2 mouse cellular contexts compared by ENCODE assay signal in genomic region chr15:101904849-101905248, GRCm38 (mm10).
TF ChIP-seq lines count a peak whose summit lies in the region.

No protein-coding gene starts in this region.

TF ChIP-seq in MEL, 35 proteins besides CTCF, POLR2A, EP300 and RAD21:
- no peak for TF ChIP-seq MAZ (IDR thresholded peaks at IDR 0.05; ENCODE audit: low read depth, low read length)
- no peak for TF ChIP-seq CHD1 (IDR thresholded peaks at IDR 0.05; ENCODE audit: low read depth, low read length)
- no peak for TF ChIP-seq POLR2AphosphoS2 (IDR thresholded peaks at IDR 0.05; ENCODE audit: low read length)
- no peak for TF ChIP-seq KAT2A (conservative IDR thresholded peaks at IDR 0.05; ENCODE audit: low read depth, low read length)
- TF ChIP-seq USF2 (IDR thresholded peaks at IDR 0.05; ENCODE audit: borderline replicate concordance in 1 of 2, insufficient read depth in 1 of 2, low read depth in 1 of 2, low read length in 2 of 2) = no peak
- TF ChIP-seq USF1 (IDR thresholded peaks at IDR 0.05; ENCODE audit: low read depth, low read length) = peak; percentile 21; the same call in 1 of the 2 replicates
- TF ChIP-seq BHLHE40 (IDR thresholded peaks at IDR 0.05; ENCODE audit: borderline replicate concordance, low read depth, low read length) = no peak
- TF ChIP-seq MXI1 (IDR thresholded peaks at IDR 0.05; ENCODE audit: low read depth, low read length) = no peak
- no peak for TF ChIP-seq MAFK (IDR thresholded peaks at IDR 0.05; ENCODE audit: borderline replicate concordance, low read depth, low read length)
TF ChIP-seq in MEL: peak in this region for 1.

TF ChIP-seq in myocyte, 11 proteins besides CTCF, POLR2A, EP300 and RAD21:
- TF ChIP-seq MYOD1 (IDR thresholded peaks at IDR 0.05; ENCODE audit: control insufficient read depth in 1 of 3, insufficient read length in 2 of 3, low read depth in 2 of 3) (no peak), TCF3 (IDR thresholded peaks at IDR 0.05; ENCODE audit: insufficient read length, low read depth) (no peak), USF1 (IDR thresholded peaks at IDR 0.05; ENCODE audit: low read depth) (peak; percentile 7), MAX (IDR thresholded peaks at IDR 0.05; ENCODE audit: low read depth) (no peak), MYOG (IDR thresholded peaks at IDR 0.05; ENCODE audit: control insufficient read depth in 1 of 3, insufficient read depth in 1 of 3, insufficient read length in 2 of 3, low read depth in 2 of 3) (no peak)
